Mouse (Mus musculus): ENCODE data around the gene Rbm47.
"Not testable (repeated sequence)": the region's sequence is repeated elsewhere in the genome, so short reads cannot be mapped to it uniquely, and the experiment has no call there.

Rbm47 gene

GRCm38 (mm10) chr5:66173018-66173417, at the start of gene Rbm47:
Gene Rbm47, minus strand, starts transcription at chr5:66173118.
- DNase-seq = no peak

DNA sequence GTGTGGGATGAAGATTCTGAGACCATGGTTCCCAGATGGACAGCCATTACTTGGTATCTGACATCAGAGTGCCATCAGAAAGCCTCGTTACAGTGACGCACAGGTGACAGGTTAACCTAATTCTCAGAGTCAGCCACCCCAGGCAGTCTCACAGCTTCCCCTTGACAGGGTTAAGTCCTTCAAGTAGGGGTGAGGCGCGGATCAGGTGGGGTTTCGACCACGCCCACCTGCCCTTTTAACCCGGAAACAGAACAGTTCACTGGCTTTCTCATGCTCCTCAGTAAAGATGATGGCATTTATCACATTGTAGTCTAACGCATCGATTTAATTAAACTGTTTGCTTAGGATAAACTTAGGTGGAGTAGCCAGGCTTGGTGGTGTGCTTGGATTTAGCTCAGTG, 47.7 kb upstream of the Rbm47 start:
- DNase-seq = no peak

DNA sequence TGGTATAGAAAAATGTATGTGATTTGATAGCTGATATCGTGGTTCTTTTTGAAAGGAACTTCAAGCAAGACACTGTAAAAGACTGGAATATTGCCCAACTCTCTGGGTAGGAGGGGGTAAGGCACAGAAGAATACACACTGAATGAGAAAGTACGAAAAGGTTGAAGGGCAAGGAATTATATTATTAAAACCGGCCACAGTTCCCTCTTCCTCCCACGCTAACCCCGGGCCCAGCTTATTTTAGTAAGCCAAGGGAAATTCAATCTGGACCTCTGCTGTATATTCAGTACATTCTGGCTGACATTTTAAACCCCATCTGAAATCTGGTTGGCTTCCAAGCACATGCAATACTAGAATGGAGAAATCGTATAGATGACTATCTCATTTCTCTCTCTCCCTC, 46.8 kb upstream of the Rbm47 start:
- DNase-seq = no peak

DNA sequence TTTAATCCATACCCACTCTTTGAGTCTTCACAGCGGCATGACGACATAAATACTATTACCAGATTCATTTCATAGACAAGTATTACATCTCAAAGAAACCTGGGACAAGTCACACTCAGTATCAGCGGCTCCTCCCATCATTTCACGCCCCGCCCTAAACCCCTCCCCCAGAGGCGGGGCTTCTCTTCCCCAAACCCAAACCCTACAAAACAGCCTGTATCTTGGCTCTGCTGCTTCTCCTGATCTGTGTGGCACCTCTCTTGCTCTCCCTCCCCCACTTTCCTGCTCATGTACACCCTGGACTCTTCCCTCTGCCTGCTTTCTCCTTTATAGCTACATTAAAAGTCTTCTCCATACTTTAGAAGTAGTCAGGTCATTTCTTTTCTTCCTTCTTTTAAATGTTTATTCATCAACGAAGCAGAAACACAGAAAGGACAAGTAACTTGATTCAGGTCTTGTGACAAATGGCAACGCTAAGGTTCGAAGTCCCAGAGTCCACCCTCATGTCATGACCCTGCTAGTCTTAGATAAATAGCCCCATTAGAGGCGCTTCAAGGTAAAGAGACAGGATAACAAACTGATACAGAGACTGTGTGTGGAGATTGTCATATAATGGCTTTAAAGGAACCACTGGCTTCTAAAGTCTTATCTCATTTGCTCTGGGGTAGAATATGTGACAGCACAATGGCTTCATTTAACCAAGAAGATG, 42.8 kb upstream of the Rbm47 start:
- no peak for DNase-seq

DNA sequence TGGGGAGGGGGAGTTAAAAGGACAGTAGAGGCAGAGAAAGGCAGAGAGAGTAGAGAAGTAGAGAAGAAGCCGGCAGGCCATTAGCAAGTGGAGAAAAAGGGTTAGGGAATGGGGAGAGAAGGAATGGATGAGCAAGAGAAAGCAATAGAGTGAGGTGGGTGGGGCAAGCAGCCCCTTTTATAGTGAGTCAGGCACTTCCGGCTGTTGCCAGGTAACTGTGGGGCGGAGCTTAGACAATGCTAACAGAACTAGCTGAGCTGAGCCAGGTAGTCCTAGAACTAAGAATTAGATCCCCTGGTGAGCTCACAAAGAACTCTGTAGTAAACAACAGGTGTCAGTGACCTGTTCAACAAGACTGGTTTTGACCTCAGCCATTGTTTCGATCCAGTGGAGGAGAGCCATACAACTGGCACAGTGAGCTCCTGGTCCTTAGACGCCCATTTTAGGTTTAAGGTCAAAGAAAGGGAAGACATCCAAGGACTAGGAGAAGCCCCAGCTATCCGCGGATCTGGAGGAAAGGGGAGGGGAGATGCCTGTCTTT, 41.5 kb upstream of the Rbm47 start:
- no peak for DNase-seq

DNA sequence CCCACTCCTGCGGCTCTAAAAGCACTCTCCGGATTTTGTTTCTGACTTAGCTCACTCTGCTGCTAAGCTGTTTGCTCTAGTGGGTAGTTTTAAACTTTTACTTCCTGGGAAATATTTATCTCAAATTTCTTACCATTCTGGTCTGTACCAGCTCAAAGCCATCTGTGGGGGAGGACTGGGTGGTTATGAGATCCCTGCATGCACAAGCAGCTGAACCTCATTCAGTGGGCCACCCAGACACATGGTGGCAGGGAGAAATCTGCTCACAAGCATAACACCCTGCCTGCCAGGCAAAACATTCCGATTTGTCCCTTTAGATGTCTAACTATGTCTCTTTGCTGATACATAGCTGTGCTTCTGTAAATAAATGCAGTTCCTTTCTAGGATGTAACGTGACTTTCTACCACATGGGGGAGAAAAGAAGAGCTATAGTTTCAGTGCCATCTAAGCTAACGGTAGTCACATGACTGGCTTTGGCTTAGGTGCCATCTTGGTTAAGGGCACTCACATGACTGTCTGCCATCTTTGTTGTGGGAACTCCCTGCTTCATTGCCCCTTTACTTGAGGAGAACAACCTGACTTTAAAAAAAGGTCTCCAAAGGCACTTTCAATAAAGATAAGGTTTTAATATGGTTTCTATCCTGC, 36.7 kb upstream of the Rbm47 start:
- peak; percentile 24 for DNase-seq

GRCm38 (mm10) chr5:66204966-66205365, 32.0 kb upstream of the Rbm47 start:
- DNase-seq = no peak

DNA sequence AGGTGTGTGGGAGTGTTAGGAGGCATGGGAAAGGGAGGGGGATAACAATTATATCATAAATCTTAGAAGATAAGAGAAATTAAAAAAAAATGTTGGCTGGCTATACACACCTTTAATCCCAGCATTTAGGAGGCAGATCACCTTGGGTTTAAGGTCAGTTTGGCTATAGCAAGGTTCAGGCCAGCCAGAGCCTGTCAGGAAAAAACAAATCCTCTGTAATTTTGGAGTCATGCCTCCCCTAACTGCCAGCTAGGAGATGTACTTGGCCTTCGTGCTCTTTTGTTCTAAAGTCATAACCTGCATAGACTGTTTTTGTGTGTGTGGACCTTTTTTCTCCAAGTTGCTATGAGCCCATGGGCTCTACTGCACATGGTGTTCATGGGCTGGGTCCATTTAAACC, 30.5 kb upstream of the Rbm47 start:
- no peak for DNase-seq

GRCm38 (mm10) chr5:66200044-66200443, 27.1 kb upstream of the Rbm47 start:
- peak; percentile 62 for DNase-seq

- no peak for DNase-seq
Observed at GRCm38 (mm10) chr5:66195323-66195722, 22.4 kb upstream of the Rbm47 start.

DNA sequence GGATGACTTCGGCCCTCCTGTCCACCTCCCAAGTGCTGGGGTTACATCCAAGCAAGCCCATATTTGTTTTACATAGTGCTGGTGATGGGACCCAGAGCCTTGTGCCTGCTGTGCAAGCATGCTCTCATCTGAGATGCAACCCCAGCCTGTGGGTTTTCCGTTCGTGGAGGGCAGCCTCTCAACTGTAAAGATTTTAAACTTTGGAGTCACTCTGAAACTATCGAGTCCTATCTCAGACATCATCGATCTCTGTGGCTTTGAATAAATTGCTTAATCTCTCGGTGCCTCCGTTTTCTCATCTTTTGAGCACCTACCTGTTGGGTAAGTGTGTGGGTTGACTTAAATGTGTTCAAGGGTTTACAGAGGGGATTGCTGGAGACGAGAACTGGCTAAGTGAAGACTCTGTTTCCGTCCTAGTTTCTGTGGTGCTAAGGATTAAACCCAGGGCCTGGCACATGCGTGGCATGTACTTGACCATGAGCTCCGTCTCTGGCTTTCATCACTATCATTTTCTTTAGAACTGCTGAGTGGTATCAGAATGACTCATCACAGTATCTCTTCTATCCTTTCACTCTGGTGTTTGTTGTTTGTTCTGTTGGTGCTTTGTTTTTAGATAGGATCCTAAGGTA, 20.4 kb upstream of the Rbm47 start:
- DNase-seq = no peak

- DNase-seq = no peak
Observed at GRCm38 (mm10) chr5:66191185-66191503, 18.2 kb upstream of the Rbm47 start.

DNA sequence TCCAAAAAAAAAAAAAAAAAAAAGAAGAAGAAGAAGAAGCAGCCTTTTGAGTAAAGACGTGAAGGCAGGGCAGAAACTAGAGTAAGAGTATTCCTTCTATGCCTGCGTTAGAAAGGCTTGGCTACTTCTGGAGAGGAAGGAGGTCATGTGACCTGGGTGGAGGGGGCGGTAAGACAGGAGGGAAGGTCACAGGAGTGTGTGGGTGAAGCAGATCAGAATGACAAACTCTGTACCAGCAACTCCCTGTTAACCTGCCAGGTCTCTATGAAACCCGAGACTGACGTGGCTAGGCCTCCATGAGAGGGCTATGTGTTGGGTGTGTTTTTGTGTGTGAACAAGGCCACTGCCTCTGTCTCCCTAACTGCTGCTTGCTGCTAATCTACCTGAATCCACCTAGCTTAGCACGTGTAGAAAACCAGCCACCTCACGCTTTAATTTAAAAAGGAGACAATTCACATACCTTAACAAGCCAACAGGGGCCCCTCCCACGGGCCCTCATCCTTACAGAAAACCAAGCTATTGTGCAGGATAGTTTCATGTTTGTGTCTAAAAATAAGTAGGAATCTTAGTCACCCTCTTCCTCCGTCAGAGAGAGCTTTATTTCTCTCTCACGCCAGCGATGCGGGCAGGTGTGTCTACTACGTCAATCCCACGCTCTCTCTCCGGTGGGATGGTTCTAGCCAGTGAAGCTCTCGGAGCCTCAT, 17.7 kb upstream of the Rbm47 start:
- no peak for DNase-seq

DNA sequence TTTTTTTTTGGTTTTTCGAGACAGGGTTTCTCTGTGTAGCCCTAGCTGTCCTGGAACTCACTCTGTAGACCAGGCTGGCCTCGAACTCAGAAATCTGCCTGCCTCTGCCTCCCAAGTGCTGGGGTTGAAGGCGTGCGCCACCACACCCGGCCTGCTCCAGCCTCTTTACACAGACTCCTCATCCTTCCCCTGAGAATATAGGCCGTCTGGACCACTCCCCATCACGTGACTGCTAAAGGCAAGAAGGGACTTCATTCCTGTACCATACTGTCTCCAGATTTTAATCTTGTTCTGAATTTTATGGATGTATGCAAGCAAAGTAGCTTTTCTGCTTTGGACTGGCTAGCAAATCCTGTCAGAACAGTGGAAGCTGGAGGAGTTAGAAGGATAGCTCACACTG, 15.7 kb upstream of the Rbm47 start:
- not testable (repeated sequence) for DNase-seq

- no peak for DNase-seq
Observed at GRCm38 (mm10) chr5:66182156-66182555, 9.2 kb upstream of the Rbm47 start.

DNA sequence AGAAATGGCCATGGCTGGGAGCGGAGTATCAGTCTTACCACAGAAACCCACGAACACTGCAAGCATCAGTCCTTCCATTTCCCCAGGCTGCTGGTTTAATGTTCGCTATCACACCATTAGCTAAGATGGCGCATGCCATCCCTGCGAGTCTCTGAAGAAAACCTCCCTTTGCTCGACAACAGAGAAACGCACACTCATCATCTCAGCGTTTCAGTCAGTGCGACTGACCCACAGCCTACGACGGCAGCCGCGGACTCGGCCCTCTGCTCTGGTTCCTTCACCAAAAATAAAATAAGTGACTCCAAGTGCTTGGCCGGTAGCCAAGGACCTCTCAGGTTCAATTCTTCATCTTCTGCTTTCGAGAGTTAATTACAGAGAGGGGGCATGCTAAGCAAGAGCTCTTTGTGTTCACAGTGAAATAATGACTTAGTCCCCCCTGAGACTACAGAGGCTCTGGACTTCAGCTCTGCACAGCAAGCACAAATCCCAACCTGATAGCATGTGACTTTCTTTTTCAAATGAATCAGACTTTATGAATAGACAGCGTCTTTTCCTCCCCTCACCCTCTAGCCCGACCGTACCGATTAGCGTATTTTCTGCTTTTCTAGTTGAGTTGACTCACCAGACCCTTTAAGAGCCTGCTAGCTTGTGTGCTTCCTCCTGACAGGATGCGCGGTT, 1.4 kb upstream of the Rbm47 start:
- DNase-seq = no peak

DNA sequence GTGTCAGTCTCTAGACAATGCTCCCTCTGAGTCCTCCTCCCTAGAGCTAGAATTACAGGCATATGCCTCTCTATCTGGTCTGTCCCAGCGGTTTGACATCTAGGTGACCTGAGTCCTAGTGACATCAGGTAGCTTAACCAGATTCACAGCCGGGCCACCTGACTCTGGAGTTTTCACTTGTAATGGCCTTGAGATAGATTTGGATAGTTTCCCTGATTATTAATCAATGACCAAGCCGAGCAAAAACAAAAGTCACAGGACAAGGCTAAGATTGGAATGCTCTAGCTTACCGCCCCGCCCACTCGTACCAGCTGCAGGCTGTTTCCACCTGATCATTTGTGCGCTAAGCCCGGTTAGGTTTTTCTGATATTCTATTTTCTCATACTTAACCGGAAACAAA, 2.3 kb downstream of the Rbm47 start:
- no peak for DNase-seq

DNA sequence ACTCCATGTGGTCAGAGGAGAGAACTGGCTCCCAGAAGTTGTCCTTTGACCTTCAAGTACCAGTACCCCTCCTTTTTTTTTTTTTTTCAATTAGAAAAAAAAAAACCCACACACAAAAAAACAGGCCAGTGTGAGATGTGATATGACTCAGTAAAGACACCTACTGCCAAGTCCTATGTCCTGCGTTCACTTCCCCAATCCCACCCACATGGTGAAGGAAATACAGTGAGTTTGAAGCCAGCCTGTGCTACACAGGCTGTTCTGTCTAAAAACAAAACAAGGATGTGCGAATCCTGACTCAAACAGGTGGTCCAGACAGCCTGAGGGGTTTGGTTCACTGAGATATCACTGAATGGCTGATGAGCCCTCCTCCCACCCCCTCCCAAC, 3.8 kb downstream of the Rbm47 start:
- no peak for DNase-seq

DNA sequence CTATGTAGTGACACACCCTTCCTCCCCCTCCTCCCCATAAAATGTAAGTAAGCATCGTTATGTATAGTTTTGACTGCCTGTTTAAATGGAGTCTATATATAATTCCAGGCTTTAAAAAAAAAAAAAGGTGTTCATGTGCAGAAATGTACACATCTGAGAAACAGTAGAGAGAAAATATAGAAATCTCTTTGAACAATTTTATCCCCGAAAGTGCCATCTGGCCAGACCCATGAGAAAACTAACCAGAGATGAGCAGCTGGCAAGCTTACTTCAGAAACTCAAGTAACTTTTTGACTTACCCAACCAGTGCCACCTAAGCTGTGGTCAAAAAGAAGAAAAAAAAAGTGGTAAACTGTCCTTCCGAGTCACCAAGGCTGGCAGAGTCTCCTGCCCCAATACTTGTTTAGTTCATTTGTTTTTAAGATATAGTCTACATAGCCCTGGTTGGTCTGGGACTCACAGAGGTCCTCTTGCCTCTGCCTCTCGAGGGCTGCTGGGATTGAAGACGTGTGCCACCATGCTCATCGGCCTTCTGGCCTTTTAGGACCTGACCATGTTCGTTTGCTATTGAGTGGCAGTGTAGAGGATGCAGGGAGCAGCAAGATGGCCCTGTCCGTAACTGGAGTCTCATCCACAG, 4.3 kb downstream of the Rbm47 start:
- no peak for DNase-seq

DNA sequence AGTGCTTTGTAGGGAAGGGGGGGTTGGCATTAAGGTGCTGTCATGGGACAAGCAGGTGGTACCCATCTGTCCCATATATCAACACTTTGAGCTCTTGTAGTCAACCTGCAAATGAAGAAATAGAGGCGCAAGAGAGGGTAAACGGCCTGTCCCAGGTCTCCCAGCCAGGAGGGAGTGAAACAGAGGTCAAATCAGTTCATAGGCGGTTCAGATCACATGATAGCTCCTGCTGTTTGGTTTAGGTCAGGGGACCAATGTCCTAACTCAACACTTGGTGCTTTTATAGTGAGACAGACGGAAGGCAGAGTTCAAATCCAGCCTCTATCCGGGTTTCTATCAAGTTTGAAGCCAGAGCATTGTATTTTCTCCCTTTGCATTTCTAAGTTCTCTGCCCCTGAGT, 6.0 kb downstream of the Rbm47 start:
- DNase-seq = no peak

DNA sequence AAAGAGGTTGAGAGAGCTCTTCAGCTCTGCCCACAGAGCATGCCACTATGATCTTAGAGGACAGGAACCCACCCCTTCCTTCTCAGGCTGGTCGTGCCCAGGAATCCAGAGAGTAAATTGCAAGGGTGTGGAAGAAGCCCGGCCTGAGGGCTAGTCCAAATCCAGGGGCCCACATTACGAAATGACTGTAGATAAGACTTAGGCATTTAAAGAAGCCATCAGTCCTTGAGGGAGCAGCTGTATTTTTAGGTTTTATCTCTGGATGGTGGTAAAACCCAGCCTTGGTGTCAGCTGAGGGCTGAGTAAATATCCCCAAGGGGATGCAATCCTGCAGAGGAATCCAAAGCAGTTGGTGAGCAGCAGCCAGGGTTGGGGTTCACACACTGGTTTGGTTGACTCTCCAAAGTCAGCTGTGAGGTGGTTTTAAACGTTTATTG, 6.7 kb downstream of the Rbm47 start:
- DNase-seq = no peak

DNA sequence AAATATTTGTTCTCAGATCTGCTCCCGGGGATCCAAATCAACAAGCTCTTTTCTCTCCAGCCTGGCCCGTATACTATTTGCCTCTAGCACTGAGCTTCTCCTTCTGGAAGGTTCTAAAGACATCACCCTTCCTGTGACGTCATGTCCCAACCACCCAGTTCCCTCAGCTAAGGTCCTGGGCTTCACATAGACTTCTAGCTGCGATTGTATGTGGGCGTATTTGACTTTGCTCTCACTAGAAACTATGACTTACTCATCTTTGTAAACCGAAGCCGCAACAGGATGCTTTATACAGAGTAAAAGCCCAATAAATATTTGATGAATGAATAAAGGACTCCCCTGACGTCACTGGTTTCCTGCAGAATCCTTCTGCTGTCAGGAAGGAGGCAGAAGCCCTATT, 7.2 kb downstream of the Rbm47 start:
- DNase-seq = no peak

All from thymus, postnatal 4 days (tissue).